Mouse (Mus musculus): Measurements from ENCODE around the gene Tmprss2.

DNA sequence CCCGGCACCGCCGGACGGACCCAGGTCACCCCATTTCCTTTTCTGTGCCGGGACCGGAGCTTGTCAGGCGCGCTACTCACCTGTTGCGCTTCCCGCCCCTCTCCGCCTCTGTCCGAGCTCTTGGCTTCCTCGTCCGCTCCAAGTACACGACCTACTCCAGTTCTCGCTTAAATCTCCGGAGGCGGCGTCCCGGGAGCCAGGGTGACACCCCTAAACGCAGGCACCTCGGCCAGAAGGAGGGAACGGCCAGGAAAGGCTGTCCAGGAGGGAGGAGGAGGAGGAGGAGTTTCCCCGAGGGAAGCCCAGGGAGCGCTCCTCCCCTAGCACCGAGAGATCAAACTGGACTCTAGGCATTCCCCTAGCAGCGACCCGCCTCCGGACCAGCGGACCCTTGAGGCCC, at the start of gene Tmprss2:
- no peak for TF ChIP-seq POLR2A (IDR thresholded peaks at IDR 0.05; ENCODE audit: control insufficient read depth, extremely low read depth, insufficient read depth, low read length, poor library complexity)
- TF ChIP-seq CTCF (IDR thresholded peaks at IDR 0.05; ENCODE audit: borderline replicate concordance, control insufficient read depth, extremely low read depth, insufficient read depth, low read length, poor library complexity): no peak

All from thymus, adult 2 months (tissue).